Mouse (Mus musculus) MEL (cell line): ENCODE measurements around the gene Fat3. TPM values are rescaled to one million over a fixed set of nuclear protein-coding genes. Genes with fewer than 3 reads are reported as not detected.

Source experiments
- DNase-seq: peaks from one replicate; pipeline ENCODE4 v3.0.0; 2011; ENCODE audit warnings: low read depth, low spot score
- H3K27ac ChIP-seq: 2 replicates; pipeline ENCODE4 v1.5.1; 2012; ENCODE audit warnings: low read depth, mild to moderate bottlenecking, control low read depth, low read length, moderate library complexity; ENCODE audit not compliant: control insufficient read depth
- H3K27me3 ChIP-seq, 2 experiments: fragments of 150-350 bp in 1 of 2; sonication (generic) in 1 of 2; 2 replicates each; pipeline ENCODE4 v1.6.1; 2012; ENCODE audit warnings: low read length in 2 of 2, mild to moderate bottlenecking in 2 of 2, improper control_type of control experiment in 1 of 2, moderate library complexity in 1 of 2; ENCODE audit not compliant: insufficient read depth in 2 of 2, control insufficient read depth in 1 of 2
- H3K36me3 ChIP-seq, 2 experiments: 2 replicates each; pipeline ENCODE4 v1.6.1; 2012 to 2014; ENCODE audit warnings: low read length in 2 of 2, improper control_type of control experiment in 1 of 2, inconsistent platforms in 1 of 2, mild to moderate bottlenecking in 1 of 2; ENCODE audit not compliant: insufficient read depth in 2 of 2, control insufficient read depth in 1 of 2
- H3K4me1 ChIP-seq, 2 experiments: fragments of 150-350 bp in 1 of 2; sonication (generic) in 1 of 2; 2 replicates each; pipeline ENCODE4 v1.6.1; 2012; ENCODE audit warnings: low read length in 2 of 2, improper control_type of control experiment in 1 of 2, mild to moderate bottlenecking in 1 of 2; ENCODE audit not compliant: insufficient read depth in 2 of 2, control insufficient read depth in 1 of 2
- H3K4me3 ChIP-seq, 2 experiments: fragments of 150-350 bp in 1 of 2; sonication (generic) in 1 of 2; 2 replicates each; pipeline ENCODE4 v1.5.1; 2012; ENCODE audit warnings: low read depth in 2 of 2, low read length in 2 of 2, mild to moderate bottlenecking in 2 of 2, moderate library complexity in 2 of 2, control low read depth in 1 of 2, improper control_type of control experiment in 1 of 2; ENCODE audit not compliant: control insufficient read depth in 1 of 2, insufficient read depth in 1 of 2
- H3K79me2 ChIP-seq: 2 replicates; pipeline ENCODE4 v1.6.1; 2012; ENCODE audit warnings: mild to moderate bottlenecking, low read length, moderate library complexity; ENCODE audit not compliant: control insufficient read depth, poor library complexity, insufficient read depth
- H3K9ac ChIP-seq: 2 replicates; pipeline ENCODE4 v1.6.1; 2012; ENCODE audit warnings: low read depth, mild to moderate bottlenecking, control low read depth, low read length, moderate library complexity; ENCODE audit not compliant: control insufficient read depth, poor library complexity, severe bottlenecking
- H3K9me3 ChIP-seq: fragments of 150-350 bp; sonication (generic); replicated peaks from 2 replicates; pipeline ENCODE4 v1.6.1; 2012; ENCODE audit warnings: mild to moderate bottlenecking, low read length, improper control_type of control experiment, moderate library complexity; ENCODE audit not compliant: insufficient read depth
- CHD1 ChIP-seq: IDR thresholded peaks from 2 replicates; pipeline ENCODE4 v1.6.1; 2012; ENCODE audit warnings: low read depth, mild to moderate bottlenecking, inconsistent platforms, low read length, improper control_type of control experiment
- CHD2 ChIP-seq: IDR thresholded peaks from 2 replicates; pipeline ENCODE4 v1.6.1; 2011; ENCODE audit warnings: low read length, improper control_type of control experiment
- CTCF ChIP-seq, 3 experiments: IDR thresholded peaks in 2 of 3; conservative IDR thresholded peaks in 1 of 3; 2 replicates each; pipeline ENCODE4 v1.5.1; 2011 to 2012; ENCODE audit warnings: low read length in 3 of 3, low read depth in 2 of 3, mild to moderate bottlenecking in 2 of 3, improper control_type of control experiment in 1 of 3, inconsistent platforms in 1 of 3, mixed read lengths in 1 of 3, moderate library complexity in 1 of 3; ENCODE audit not compliant: control insufficient read depth in 1 of 3, insufficient read depth in 1 of 3, poor library complexity in 1 of 3, severe bottlenecking in 1 of 3
- E2F4 ChIP-seq: IDR thresholded peaks from 2 replicates; pipeline ENCODE4 v1.6.1; 2011; ENCODE audit warnings: low read depth, low read length, improper control_type of control experiment, borderline replicate concordance
- ELF1 ChIP-seq: IDR thresholded peaks from 2 replicates; pipeline ENCODE4 v1.6.1; 2014; ENCODE audit warnings: low read depth, mild to moderate bottlenecking, inconsistent platforms, low read length, improper control_type of control experiment, moderate library complexity
- ETS1 ChIP-seq: IDR thresholded peaks from 2 replicates; pipeline ENCODE4 v1.6.1; 2012; ENCODE audit warnings: low read depth, mild to moderate bottlenecking, inconsistent platforms, low read length, improper control_type of control experiment, moderate library complexity
- GABPA ChIP-seq: IDR thresholded peaks from 2 replicates; pipeline ENCODE4 v1.6.1; 2012; ENCODE audit warnings: low read depth, mild to moderate bottlenecking, inconsistent platforms, low read length, improper control_type of control experiment, moderate library complexity
- GATA1 ChIP-seq: IDR thresholded peaks from 2 replicates; pipeline ENCODE4 v1.6.1; 2011; ENCODE audit warnings: low read depth, low read length, improper control_type of control experiment
- HCFC1 ChIP-seq: IDR thresholded peaks from 2 replicates; pipeline ENCODE4 v1.6.1; 2012; ENCODE audit warnings: low read depth, mild to moderate bottlenecking, inconsistent platforms, low read length, improper control_type of control experiment, moderate library complexity
- JUND ChIP-seq: IDR thresholded peaks from 2 replicates; pipeline ENCODE4 v1.6.1; 2011; ENCODE audit warnings: low read depth, mild to moderate bottlenecking, improper control_type of control experiment, low read length
- KAT2A ChIP-seq: conservative IDR thresholded peaks from 2 replicates; pipeline ENCODE4 v1.6.1; 2012; ENCODE audit warnings: low read depth, low read length, improper control_type of control experiment, inconsistent platforms
- MAFK ChIP-seq: IDR thresholded peaks from 2 replicates; pipeline ENCODE4 v1.6.1; 2011; ENCODE audit warnings: low read depth, mild to moderate bottlenecking, low read length, improper control_type of control experiment, borderline replicate concordance
- MAX ChIP-seq: IDR thresholded peaks from 2 replicates; pipeline ENCODE4 v1.6.1; 2011; ENCODE audit warnings: low read length, improper control_type of control experiment
- MEF2A ChIP-seq: IDR thresholded peaks from 2 replicates; pipeline ENCODE4 v1.6.1; 2014; ENCODE audit warnings: low read depth, mild to moderate bottlenecking, inconsistent platforms, low read length, improper control_type of control experiment; ENCODE audit not compliant: poor library complexity, insufficient replicate concordance, severe bottlenecking; ENCODE audit errors: extremely low read depth
- MYC ChIP-seq: IDR thresholded peaks from 2 replicates; pipeline ENCODE4 v1.6.1; 2011; ENCODE audit warnings: low read depth, mild to moderate bottlenecking, low read length, improper control_type of control experiment, moderate library complexity
- NRF1 ChIP-seq: IDR thresholded peaks from 2 replicates; pipeline ENCODE4 v1.6.1; 2014; ENCODE audit warnings: low read depth, mild to moderate bottlenecking, inconsistent platforms, low read length, improper control_type of control experiment, moderate library complexity; ENCODE audit not compliant: poor library complexity, insufficient read depth, severe bottlenecking
- POLR2AphosphoS2 ChIP-seq: IDR thresholded peaks from 2 replicates; pipeline ENCODE4 v1.6.1; 2011; ENCODE audit warnings: low read length, improper control_type of control experiment
- POLR2AphosphoS5 ChIP-seq: IDR thresholded peaks from 2 replicates; pipeline ENCODE4 v1.6.1; 2012; ENCODE audit warnings: low read depth, borderline replicate concordance, mild to moderate bottlenecking, inconsistent platforms, low read length, moderate library complexity, mixed read lengths
- RCOR1 ChIP-seq: IDR thresholded peaks from 2 replicates; pipeline ENCODE4 v1.6.1; 2012; ENCODE audit warnings: low read depth, mild to moderate bottlenecking, inconsistent platforms, low read length, improper control_type of control experiment
- SIN3A ChIP-seq: IDR thresholded peaks from 2 replicates; pipeline ENCODE4 v1.6.1; 2012; ENCODE audit warnings: low read length, improper control_type of control experiment, inconsistent platforms
- TBP ChIP-seq: IDR thresholded peaks from 2 replicates; pipeline ENCODE4 v1.8.0; 2011; ENCODE audit warnings: low read depth, low read length, improper control_type of control experiment
- UBTF ChIP-seq: IDR thresholded peaks from 2 replicates; pipeline ENCODE4 v1.6.1; 2012; ENCODE audit warnings: low read depth, mild to moderate bottlenecking, inconsistent platforms, low read length, improper control_type of control experiment, moderate library complexity, borderline replicate concordance; ENCODE audit not compliant: insufficient read depth
- ZKSCAN1 ChIP-seq: IDR thresholded peaks from 2 replicates; pipeline ENCODE4 v1.6.1; 2012; ENCODE audit warnings: low read depth, mild to moderate bottlenecking, inconsistent platforms, low read length, improper control_type of control experiment, moderate library complexity
- ZMIZ1 ChIP-seq: IDR thresholded peaks from 2 replicates; pipeline ENCODE4 v1.6.1; 2012; ENCODE audit warnings: low read depth, mild to moderate bottlenecking, inconsistent platforms, low read length, improper control_type of control experiment, moderate library complexity
- ZNF384 ChIP-seq: IDR thresholded peaks from 2 replicates; pipeline ENCODE4 v1.6.1; 2012; ENCODE audit warnings: low read depth, mild to moderate bottlenecking, inconsistent platforms, low read length, improper control_type of control experiment
- polyA plus RNA-seq, 2 experiments: library from polyadenylated mRNA; stranded (reverse) in 1 of 2; unstranded in 1 of 2; fragments of >175 nt in 1 of 2; fragments of >200 nt in 1 of 2; gene quantifications; 2 replicates each; pipeline versions ENCODE4 v1.2.1 to v1.2.4; 2012; ENCODE audit warnings: low replicate concordance in 2 of 2, low read depth in 1 of 2; ENCODE audit not compliant: insufficient read length in 2 of 2, insufficient read depth in 1 of 2, missing spikeins in 1 of 2
- total RNA-seq: library from RNA; depleted of rRNA; stranded (reverse); fragments of 300-350 nt; gene quantifications from 2 replicates; pipeline ENCODE4 v1.2.3, GENCODE M21; 2012

Gene Fat3
- total and polyA plus RNA-seq, 3 experiments = 1.5 to 1.8 TPM; not detected in 1

DNA sequence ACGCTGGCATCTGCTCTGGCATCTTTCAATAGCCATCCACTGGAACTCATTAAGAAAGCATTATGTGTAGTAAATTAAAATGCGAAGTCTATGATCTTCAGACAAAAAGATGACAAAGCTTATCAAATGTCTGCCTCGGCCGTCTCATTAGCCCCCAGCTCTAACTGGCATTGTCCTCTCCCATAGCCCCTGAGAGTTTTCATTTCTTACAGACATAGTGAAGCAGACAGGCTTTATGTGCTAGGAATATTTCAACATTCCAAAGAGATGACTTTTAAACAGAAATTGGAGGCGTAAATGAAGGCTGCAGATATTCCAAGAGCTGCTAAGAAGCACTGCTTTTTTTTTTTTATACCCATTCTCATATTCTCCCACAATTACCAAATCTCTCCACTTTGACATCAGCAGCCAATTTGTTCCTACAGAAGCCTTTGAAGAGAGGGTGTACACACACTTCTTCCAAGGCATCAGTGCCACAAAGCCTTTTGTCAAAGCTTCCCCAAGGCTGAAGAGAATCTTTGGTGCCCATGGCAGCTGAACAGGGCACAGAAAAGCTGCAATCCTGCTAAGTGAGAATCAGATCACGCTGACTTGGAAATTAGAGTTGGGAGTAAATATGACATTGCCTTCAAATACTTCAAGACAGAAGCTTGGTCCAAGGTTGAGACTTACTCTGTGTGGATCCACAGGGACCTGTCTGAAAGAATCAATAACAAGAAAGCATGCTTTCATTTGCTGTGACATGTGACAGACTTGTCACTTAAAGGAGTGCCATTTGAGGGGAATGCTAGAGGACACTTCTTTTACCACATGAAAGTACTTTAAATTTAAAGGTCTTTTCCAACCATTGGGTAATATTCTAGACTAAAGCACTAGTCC, 206.9 kb downstream of the Fat3 start:
- Histone ChIP-seq H3K79me2 (no peaks in the 10 kb centered on the region), H3K36me3 (no peaks in the 10 kb centered on the region), H3K4me1 (no peaks in the 10 kb centered on the region), H3K9me3 (no peaks in the 10 kb centered on the region), H3K9ac (no peak overlapping the region), H3K27me3 (no peaks in the 10 kb centered on the region; a peak in 1 of 4 replicates), H3K27ac (no peak overlapping the region), H3K4me3 (no peak overlapping the region)
- no peak for DNase-seq
- TF ChIP-seq POLR2AphosphoS5 = no peak
- no peak for TF ChIP-seq POLR2AphosphoS2
- no peak for TF ChIP-seq HCFC1
- no peak for TF ChIP-seq RCOR1
- TF ChIP-seq CTCF (IDR thresholded peaks at IDR 0.05 in 2 of 3, conservative IDR thresholded peaks at IDR 0.05 in 1 of 3; ENCODE audit: control insufficient read depth in 1 of 3, insufficient read depth in 1 of 3, low read depth in 2 of 3, low read length in 3 of 3, poor library complexity in 1 of 3, severe bottlenecking in 1 of 3) = no peak
- TF ChIP-seq TBP = no peak
- no peak for TF ChIP-seq MYC
- TF ChIP-seq ETS1 = no peak
- TF ChIP-seq GATA1 = no peak
- TF ChIP-seq KAT2A = no peak
- no peak for TF ChIP-seq E2F4
- no peak for TF ChIP-seq CHD1
- no peak for TF ChIP-seq MAFK
- TF ChIP-seq ZNF384 = no peak
- TF ChIP-seq GABPA = no peak
- TF ChIP-seq ZMIZ1 = no peak
- TF ChIP-seq NRF1 = no peak
- no peak for TF ChIP-seq SIN3A
- TF ChIP-seq UBTF = no peak
- TF ChIP-seq ELF1 = no peak

DNA sequence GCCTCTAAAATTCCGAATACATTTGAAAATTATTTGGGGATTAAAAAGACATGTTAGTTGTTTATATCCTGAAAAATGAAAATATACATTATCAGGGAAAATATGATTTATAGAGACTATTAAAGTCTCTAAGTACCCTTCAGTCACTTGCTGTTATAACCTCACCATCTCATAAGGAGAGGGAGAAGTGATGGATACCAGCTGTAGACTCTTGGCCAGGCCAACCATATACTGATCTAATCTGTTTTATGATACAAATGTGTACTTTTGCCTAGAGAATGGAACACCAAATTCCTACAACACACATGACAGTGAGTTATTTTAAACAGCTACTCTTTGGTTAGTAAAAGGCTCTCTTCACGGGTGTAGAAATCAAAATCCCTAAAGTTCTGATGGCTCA, 208.6 kb downstream of the Fat3 start:
- Histone ChIP-seq H3K9ac (no peak overlapping the region), H3K27me3 (no peaks in the 10 kb centered on the region; a peak in 1 of 4 replicates), H3K27ac (no peak overlapping the region), H3K36me3 (no peaks in the 10 kb centered on the region), H3K4me3 (no peak overlapping the region), H3K4me1 (no peaks in the 10 kb centered on the region), H3K79me2 (no peaks in the 10 kb centered on the region), H3K9me3 (no peaks in the 10 kb centered on the region)
- DNase-seq = no peak
- TF ChIP-seq ZKSCAN1 (no peak), MAX (no peak), UBTF (no peak), POLR2AphosphoS5 (no peak), CHD2 (no peak), KAT2A (no peak), MEF2A (no peak), POLR2AphosphoS2 (no peak), JUND (no peak)
